12 mouse cellular contexts compared by ENCODE assay signal in genomic region chr13:38476936-38477335, GRCm38 (mm10). TPM values are rescaled to one million over a fixed set of nuclear protein-coding genes. Genes with fewer than 3 reads are reported as not detected.
A peak's percentile ranks its signal among the peaks of the same experiment; 100 is the strongest.
DNase-seq lines count a peak whose midpoint lies in the region; ATAC-seq and TF ChIP-seq lines count a peak whose summit lies in the region.
"Had no signal": no experiment of that assay in that cellular context is flagged by ENCODE, and none has a peak within 500 bp of the region (broad histone marks: within the 10 kb centered on the region; RNA-seq: fewer than 3 reads in every experiment).

No protein-coding gene starts in this region.

- H3K27ac ChIP-seq in lung, postnatal 0 days (ENCODE audit: low read length) = no peak overlapping the region
- peak overlapping the region; percentile 61 for H3K27ac ChIP-seq in embryonic facial prominence, embryonic 10.5 days (replicated peaks)
- peak overlapping the region; percentile 14; the same call in 1 of the 2 replicates for H3K27ac ChIP-seq in limb, embryonic 14.5 days (replicated peaks; ENCODE audit: low read depth, low read length)
- H3K27ac ChIP-seq: forebrain, embryonic 12.5 days had no signal

- no peaks in the 10 kb centered on the region for H3K4me1 ChIP-seq in lung, postnatal 0 days (ENCODE audit: insufficient read depth, low read depth, low read length)
- H3K4me1 ChIP-seq in embryonic facial prominence, embryonic 10.5 days = peaks cover 10% of the 10 kb centered on the region
- peaks cover 7% of the 10 kb centered on the region; the same call in 1 of the 2 replicates for H3K4me1 ChIP-seq in limb, embryonic 14.5 days (ENCODE audit: control insufficient read depth, insufficient read depth, low read length)
- H3K4me1 ChIP-seq: forebrain, embryonic 12.5 days had no signal

- TF ChIP-seq POLR2A in limb, embryonic 14.5 days (IDR thresholded peaks at IDR 0.05; ENCODE audit: borderline replicate concordance, extremely low read depth, insufficient read depth, insufficient read length) = no peak

- no peak for ATAC-seq in lung, postnatal 0 days
- 0 out of 2 replicates have a peak, but pooled peaks have one; percentile 55 for ATAC-seq in limb, embryonic 14.5 days (ENCODE audit: low FRiP score, low read depth)
- ATAC-seq: inflammation-experienced regulatory T-cells, adult 6 months had no signal

- H3K9ac ChIP-seq in lung, postnatal 0 days (replicated peaks; ENCODE audit: low read depth) = no peak overlapping the region
- H3K9ac ChIP-seq in limb, embryonic 14.5 days (ENCODE audit: low read depth, low read length, severe bottlenecking) = no peak overlapping the region
- H3K9ac ChIP-seq: forebrain, embryonic 12.5 days had no signal

- H3K4me2 ChIP-seq in lung, postnatal 0 days (replicated peaks; ENCODE audit: low read depth, low read length) = no peak overlapping the region
- no peak overlapping the region for H3K4me2 ChIP-seq in limb, embryonic 14.5 days (replicated peaks; ENCODE audit: low read depth, low read length, severe bottlenecking)
- H3K4me2 ChIP-seq: forebrain, embryonic 12.5 days had no signal

- DNase-seq in lung, postnatal 36 days = peak; percentile 6
- no peak for DNase-seq in lung, postnatal 0 days (ENCODE audit: low spot score)
- DNase-seq in embryo, embryonic 10 days (ENCODE audit: low spot score) = peak; percentile 64
- DNase-seq in embryonic facial prominence, embryonic 10.5 days (ENCODE audit: low spot score) = peak; percentile 81
- peak; percentile 41 for DNase-seq in limb, embryonic 14.5 days (ENCODE audit: low spot score)
- no peak for DNase-seq in adipocyte (ENCODE audit: low spot score)
- no peak for DNase-seq in thymus, adult 18-20 months
- DNase-seq: adrenal gland, postnatal 10 days; cerebellum, postnatal 36 days; gastrocnemius, postnatal 36 days had no signal

- no peaks in the 10 kb centered on the region for H3K9me3 ChIP-seq in lung, postnatal 0 days (ENCODE audit: low read length)
- H3K9me3 ChIP-seq in embryonic facial prominence, embryonic 10.5 days = no peaks in the 10 kb centered on the region
- H3K9me3 ChIP-seq in limb, embryonic 14.5 days (ENCODE audit: control insufficient read depth, low read length) = no peaks in the 10 kb centered on the region
- H3K9me3 ChIP-seq: forebrain, embryonic 12.5 days had no signal

- TF ChIP-seq CTCF in lung, postnatal 0 days (IDR thresholded peaks at IDR 0.05) = no peak

- WGBS in lung, postnatal 0 days = 37% methylated on average over 8 of the region's 8 CpGs
- 20% methylated on average over 8 of the region's 8 CpGs for WGBS in embryonic facial prominence, embryonic 10.5 days
- WGBS in limb, embryonic 14.5 days = 16% methylated on average over 8 of the region's 8 CpGs

- no peaks in the 10 kb centered on the region for H3K27me3 ChIP-seq in lung, postnatal 0 days (replicated peaks; ENCODE audit: insufficient read depth, low read length)
- H3K27me3 ChIP-seq in embryonic facial prominence, embryonic 10.5 days (replicated peaks; ENCODE audit: low read depth, poor library complexity, severe bottlenecking) = no peaks in the 10 kb centered on the region
- H3K27me3 ChIP-seq in limb, embryonic 14.5 days (ENCODE audit: control insufficient read depth, insufficient read depth, low read length) = no peaks in the 10 kb centered on the region
- H3K27me3 ChIP-seq: forebrain, embryonic 12.5 days had no signal

- H3K4me3 ChIP-seq in lung, postnatal 0 days (ENCODE audit: low read depth, low read length) = no peak overlapping the region
- H3K4me3 ChIP-seq in embryonic facial prominence, embryonic 10.5 days = no peak overlapping the region
- H3K4me3 ChIP-seq in limb, embryonic 14.5 days (replicated peaks; ENCODE audit: low read length) = no peak overlapping the region
- H3K4me3 ChIP-seq: forebrain, embryonic 12.5 days had no signal

- TF ChIP-seq EP300 in lung, postnatal 0 days (IDR thresholded peaks at IDR 0.05) = no peak

- no peaks in the 10 kb centered on the region for H3K36me3 ChIP-seq in lung, postnatal 0 days (ENCODE audit: insufficient read depth, low read length)
- no peaks in the 10 kb centered on the region for H3K36me3 ChIP-seq in embryonic facial prominence, embryonic 10.5 days (replicated peaks)
- H3K36me3 ChIP-seq in limb, embryonic 14.5 days (ENCODE audit: control insufficient read depth, insufficient read depth, low read length) = no peaks in the 10 kb centered on the region
- H3K36me3 ChIP-seq: forebrain, embryonic 12.5 days had no signal

RNA-seq across cellular contexts. Expression of gene Txndc5, which starts 51.7 kb away (rescaled TPM):
- polyA plus RNA-seq in lung, postnatal 0 days (2015; fragmentation: Nextera tagmentation; extraction: Ambion mirVana) = 145 and 151 TPM in 2 replicates
- 154 and 168 TPM in 2 replicates for polyA plus RNA-seq in embryonic facial prominence, embryonic 10.5 days (2016; fragmentation: Nextera tagmentation; extraction: Ambion mirVana)
- polyA plus RNA-seq in limb, embryonic 14.5 days (2012; rRNA removed) = 212 and 218 TPM in 2 replicates
- polyA plus RNA-seq in limb, embryonic 14.5 days (2014; fragmentation: Nextera tagmentation; extraction: Ambion mirVana) = 342 and 345 TPM in 2 replicates

Comparison
In these comparisons a context has a peak if more than half of its experiments do, and no peak if none do; other contexts are left out.
1. DNase-seq: peak in lung, postnatal 36 days (single experiment), embryo, embryonic 10 days (single experiment), embryonic facial prominence, embryonic 10.5 days (single experiment) and limb, embryonic 14.5 days (single experiment); none in lung, postnatal 0 days (single experiment), adipocyte (single experiment) and thymus, adult 18-20 months (0 of 2).